Mouse (Mus musculus): ENCODE data around the gene Itpka.
"Not testable (repeated sequence)": the region's sequence is repeated elsewhere in the genome, so short reads cannot be mapped to it uniquely, and the experiment has no call there.

Itpka gene

GRCm38 (mm10) chr2:119741581-119742411 is at the start of gene Itpka:
TSS of gene Itpka (plus strand) at chr2:119742337.
- peak; percentile 58 for DNase-seq (ENCODE audit: low read depth)

DNA sequence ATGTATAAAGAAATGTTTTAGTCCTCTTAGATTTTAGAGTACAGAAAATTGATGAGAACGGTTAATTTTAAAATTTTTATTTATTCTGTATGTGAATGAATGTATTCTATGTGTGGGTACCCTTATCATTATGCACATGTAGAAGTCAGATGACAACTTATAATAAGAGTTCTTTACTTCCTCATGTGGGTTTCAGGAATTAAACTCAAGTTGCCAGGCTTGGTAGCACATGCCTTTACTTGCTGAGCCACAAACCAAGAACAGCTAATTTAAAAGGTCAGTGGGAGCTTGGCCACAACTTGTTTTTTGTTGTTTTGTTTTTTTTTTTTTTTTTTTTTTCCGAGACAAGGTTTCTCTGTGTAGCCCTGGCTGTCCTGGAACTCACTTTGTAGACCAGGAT is 47.3 kb upstream of the Itpka start:
- DNase-seq (ENCODE audit: low read depth), result no peak

DNA sequence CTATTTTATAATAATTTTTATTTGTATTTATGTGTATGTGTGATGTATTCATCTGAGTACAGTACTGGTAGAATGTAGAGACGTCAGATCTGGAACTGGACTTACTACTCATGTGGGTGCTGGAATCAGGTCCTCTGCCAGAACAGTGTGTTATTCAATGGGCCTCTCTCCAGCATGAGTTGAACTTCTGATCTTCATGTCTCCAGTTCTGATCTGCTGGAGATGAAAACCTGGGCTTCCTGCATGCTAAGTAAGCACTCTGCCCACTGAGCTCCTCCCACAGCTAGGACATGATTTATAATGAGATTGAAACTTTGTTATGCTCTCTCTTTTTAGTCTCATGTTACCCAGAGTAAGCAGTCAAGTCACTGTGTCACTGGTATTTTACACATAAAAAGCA is 46.0 kb upstream of the Itpka start:
- DNase-seq (ENCODE audit: low read depth), result no peak

GRCm38 (mm10) chr2:119698472-119698871 is 43.7 kb upstream of the Itpka start:
- no peak for DNase-seq (ENCODE audit: low read depth)

GRCm38 (mm10) chr2:119699962-119700361 is 42.2 kb upstream of the Itpka start:
- DNase-seq (ENCODE audit: low read depth), result no peak

DNA sequence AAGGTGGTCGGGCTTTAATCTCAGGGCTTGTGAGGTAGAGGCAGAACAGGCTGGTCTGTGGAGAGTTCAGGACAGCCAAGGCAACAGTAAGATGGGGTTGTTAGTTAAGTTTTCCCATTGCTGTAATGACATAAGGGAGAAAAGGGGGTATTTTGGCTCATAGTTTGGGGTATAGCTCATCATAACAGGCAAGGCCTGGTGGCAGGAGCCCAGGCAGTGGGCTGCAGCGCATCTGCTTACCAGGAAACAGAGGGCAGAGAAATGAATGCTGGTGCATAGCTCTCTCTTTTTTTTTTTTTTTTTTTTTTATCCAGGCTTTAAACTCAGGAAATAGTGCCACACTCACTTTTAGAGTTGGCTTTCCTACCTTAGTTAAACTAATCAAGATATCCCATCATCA is 39.0 kb upstream of the Itpka start:
- no peak for DNase-seq (ENCODE audit: low read depth)

- DNase-seq (ENCODE audit: low read depth), result no peak
These were observed 34.5 kb upstream of the Itpka start for GRCm38 (mm10) chr2:119707676-119708075.

GRCm38 (mm10) chr2:119710011-119710410 is 32.1 kb upstream of the Itpka start:
- no peak for DNase-seq (ENCODE audit: low read depth)

DNA sequence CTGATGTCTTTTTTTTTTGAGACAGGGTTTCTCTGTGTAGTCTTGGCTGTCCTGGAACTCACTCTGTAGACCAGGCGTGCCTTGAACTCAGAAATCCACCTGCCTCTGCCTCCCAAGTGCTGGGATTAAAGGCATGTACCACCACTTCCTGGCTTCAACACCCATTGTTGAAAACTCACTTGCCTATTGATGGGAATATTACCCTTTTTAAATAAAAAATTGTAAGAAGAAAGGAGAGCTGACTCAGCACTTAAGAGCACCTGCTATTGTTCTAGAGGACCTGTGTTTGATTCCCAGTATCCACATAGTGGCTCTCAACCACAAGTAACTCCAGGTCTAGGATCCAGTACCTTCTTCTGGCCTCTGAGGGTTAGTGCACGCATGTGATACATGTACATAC is 26.3 kb upstream of the Itpka start:
- not testable (repeated sequence) for DNase-seq (ENCODE audit: low read depth)

- no peak for DNase-seq (ENCODE audit: low read depth)
These were observed 21.1 kb upstream of the Itpka start for GRCm38 (mm10) chr2:119721070-119721469.

GRCm38 (mm10) chr2:119727762-119728416 is 14.2 kb upstream of the Itpka start:
- DNase-seq (ENCODE audit: low read depth), result peak; percentile 50

GRCm38 (mm10) chr2:119730735-119731134 is 11.4 kb upstream of the Itpka start:
- no peak for DNase-seq (ENCODE audit: low read depth)

DNA sequence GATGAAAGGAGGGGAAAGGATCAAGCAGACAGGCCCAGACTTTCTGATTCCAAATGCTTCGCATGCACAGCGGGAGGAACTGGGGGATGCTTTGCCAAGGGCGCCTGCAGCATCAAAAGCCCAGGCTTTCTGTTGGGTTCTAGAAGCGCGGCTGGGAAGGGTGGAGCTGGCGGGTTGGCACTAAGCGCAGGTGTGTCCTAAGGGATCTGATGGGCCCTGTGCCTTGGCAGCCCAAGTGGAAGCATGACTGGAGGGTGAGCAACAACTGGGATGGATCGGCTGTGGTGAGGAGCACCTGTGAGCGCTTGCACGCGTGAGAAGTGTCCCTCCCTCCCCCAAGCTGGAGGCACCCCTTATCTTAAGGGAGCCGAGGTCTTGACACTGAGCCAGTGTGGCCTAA is 5.0 kb upstream of the Itpka start:
- no peak for DNase-seq (ENCODE audit: low read depth)

DNA sequence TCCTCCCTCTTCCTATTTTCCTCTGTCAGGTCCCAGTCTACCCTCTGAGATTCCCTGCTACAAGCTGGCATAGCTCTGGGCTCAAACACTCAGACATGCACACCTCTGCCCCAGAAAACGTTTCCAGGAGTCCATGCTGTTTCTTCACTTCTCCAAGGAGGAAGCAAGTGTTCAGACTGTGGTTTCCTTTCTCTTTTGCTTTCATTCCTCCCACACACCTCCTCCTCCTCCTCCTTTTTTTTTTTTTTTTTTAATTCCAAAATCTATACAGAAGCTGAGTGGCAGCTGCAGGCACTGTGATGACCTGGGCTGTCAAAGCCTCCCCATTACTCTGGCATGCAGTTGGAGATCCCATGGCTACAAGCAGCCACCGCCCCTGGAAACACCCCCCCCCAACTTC is 1.6 kb upstream of the Itpka start:
- DNase-seq (ENCODE audit: low read depth), result no peak

- DNase-seq (ENCODE audit: low read depth), result no peak
These were observed 481 bp downstream of the Itpka start for GRCm38 (mm10) chr2:119742461-119743175.

DNA sequence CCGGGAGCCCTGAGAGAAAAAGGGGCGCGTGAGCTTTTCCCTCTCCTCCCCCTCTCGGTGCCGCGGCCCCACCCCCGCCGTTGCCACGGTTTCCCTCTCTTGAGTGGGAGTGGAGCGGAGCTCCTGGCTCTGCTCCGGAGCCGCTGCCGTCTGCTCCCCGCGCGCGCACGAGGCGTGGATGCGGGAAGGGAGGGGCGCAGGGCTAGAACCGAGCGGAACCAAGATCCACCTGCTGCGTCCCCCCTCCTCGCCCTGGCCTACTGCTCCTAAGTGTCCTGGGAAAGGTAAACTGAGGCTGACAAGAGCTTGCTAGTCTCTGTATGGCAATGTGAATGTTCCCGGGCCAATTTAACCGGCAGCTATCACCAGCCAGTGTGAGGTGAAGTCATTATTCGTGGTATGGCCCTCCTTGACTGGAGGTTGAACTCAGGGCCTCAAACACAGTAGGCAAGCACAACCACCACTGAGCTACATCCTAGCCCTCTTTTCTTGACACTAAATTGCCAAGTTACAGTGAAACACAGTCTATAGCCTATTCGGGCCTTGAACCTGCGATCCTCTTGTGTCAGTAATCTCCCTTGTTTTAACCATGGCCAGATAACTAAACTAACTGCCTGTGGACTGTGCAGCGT is 1.2 kb downstream of the Itpka start:
- no peak for DNase-seq (ENCODE audit: low read depth)

GRCm38 (mm10) chr2:119743808-119744162 is 1.6 kb downstream of the Itpka start:
- no peak for DNase-seq (ENCODE audit: low read depth)

DNA sequence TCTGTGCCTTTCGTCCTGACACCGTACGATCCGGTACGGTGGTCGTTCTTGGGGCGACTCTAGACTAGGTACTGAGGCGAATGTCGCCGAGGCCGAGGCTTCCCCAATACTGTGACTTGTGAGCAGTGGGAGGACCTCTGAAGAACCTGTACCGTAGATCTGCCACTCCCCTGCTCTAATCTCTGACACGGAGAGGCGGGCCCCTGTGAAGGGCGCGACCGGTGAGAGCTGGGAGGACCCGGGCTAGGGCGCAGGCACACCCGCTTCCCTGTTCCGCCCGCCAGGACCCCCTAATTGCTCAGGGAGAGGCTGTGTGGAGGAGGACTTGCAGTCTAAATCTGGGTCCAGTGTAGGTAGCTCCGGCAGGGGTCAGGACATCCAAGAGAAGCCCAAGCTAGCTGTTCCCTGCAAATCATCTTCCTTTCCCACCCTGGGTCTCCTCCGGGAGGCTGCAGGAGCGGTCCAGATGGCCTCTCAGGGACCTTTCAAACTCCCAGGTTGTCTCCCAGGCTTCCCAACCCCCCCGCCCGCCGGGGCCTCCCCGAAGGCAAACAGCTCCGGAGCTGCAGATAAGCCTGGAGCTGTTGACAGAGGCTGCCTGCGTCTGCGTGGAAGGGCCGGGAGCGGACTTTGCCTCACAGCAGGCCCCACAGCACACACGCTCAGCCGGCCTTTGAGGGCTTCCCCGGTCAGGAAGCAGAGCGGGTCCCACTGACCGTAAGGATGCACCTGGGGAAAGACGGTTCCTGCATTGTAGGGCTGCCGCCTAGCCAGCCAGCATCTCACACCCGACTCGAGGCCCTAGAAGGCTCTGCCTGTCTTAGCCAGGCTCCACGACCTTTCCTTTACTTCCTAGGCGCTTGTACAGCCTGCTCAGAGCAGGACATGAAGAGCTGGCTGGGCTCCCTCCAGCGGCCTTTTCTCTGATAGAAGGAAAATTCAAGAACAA is 2.3 kb downstream of the Itpka start:
- peak; percentile 68 for DNase-seq (ENCODE audit: low read depth)

GRCm38 (mm10) chr2:119745281-119745680 is 3.1 kb downstream of the Itpka start:
- DNase-seq (ENCODE audit: low read depth), result no peak

DNA sequence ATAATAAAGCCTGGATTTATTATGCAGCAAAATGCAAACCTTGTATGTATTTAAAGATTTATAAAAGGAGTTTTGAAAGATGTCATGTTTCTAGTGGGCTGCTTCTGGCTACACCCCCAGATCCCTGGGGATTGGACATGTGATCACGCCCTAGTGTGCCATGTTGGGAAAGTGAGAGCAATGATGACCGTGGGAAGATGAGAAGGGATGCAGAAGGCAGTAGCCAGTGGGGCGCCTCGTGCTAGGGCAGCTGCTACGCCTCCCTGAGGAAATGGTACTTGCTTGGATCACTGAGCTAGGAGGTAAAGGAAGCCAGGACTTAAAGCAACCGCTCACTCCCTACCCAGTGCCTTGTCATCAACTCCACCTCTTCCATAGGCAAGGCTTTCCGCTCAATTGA is 5.4 kb downstream of the Itpka start:
- no peak for DNase-seq (ENCODE audit: low read depth)

DNA sequence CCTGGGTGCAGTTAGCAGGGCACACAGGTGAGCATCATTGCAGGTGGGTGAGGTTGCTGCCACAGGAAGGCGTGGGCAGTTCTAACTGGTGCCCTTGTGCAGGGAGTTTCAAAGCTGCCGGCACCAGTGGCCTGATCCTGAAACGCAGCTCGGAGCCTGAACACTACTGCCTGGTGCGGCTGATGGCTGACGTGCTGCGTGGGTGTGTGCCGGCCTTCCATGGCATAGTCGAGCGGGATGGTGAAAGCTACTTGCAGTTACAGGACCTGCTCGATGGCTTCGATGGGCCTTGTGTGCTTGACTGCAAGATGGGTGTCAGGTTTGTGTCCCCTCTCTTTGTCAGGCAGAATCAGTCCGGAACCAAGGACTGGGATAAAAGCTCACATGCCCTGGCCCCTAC is 7.1 kb downstream of the Itpka start:
- DNase-seq (ENCODE audit: low read depth), result no peak
